Mouse (Mus musculus) MEL (cell line): ENCODE data around the gene Dhcr24. TPM values are rescaled to one million over a fixed set of nuclear protein-coding genes. Genes with fewer than 3 reads are reported as not detected.
A peak's percentile ranks its signal among the peaks of the same experiment; 100 is the strongest.

Source experiments
- DNase-seq: peaks from one replicate; pipeline ENCODE4 v3.0.0; 2011; ENCODE audit warnings: low read depth, low spot score
- H3K27ac ChIP-seq: 2 replicates; pipeline ENCODE4 v1.5.1; 2012; ENCODE audit warnings: low read depth, mild to moderate bottlenecking, control low read depth, low read length, moderate library complexity; ENCODE audit not compliant: control insufficient read depth
- H3K27me3 ChIP-seq, 2 experiments: fragments of 150-350 bp in 1 of 2; sonication (generic) in 1 of 2; 2 replicates each; pipeline ENCODE4 v1.6.1; 2012; ENCODE audit warnings: low read length in 2 of 2, mild to moderate bottlenecking in 2 of 2, improper control_type of control experiment in 1 of 2, moderate library complexity in 1 of 2; ENCODE audit not compliant: insufficient read depth in 2 of 2, control insufficient read depth in 1 of 2
- H3K36me3 ChIP-seq, 2 experiments: 2 replicates each; pipeline ENCODE4 v1.6.1; 2012 to 2014; ENCODE audit warnings: low read length in 2 of 2, improper control_type of control experiment in 1 of 2, inconsistent platforms in 1 of 2, mild to moderate bottlenecking in 1 of 2; ENCODE audit not compliant: insufficient read depth in 2 of 2, control insufficient read depth in 1 of 2
- H3K4me1 ChIP-seq, 2 experiments: fragments of 150-350 bp in 1 of 2; sonication (generic) in 1 of 2; 2 replicates each; pipeline ENCODE4 v1.6.1; 2012; ENCODE audit warnings: low read length in 2 of 2, improper control_type of control experiment in 1 of 2, mild to moderate bottlenecking in 1 of 2; ENCODE audit not compliant: insufficient read depth in 2 of 2, control insufficient read depth in 1 of 2
- H3K4me3 ChIP-seq, 2 experiments: fragments of 150-350 bp in 1 of 2; sonication (generic) in 1 of 2; 2 replicates each; pipeline ENCODE4 v1.5.1; 2012; ENCODE audit warnings: low read depth in 2 of 2, low read length in 2 of 2, mild to moderate bottlenecking in 2 of 2, moderate library complexity in 2 of 2, control low read depth in 1 of 2, improper control_type of control experiment in 1 of 2; ENCODE audit not compliant: control insufficient read depth in 1 of 2, insufficient read depth in 1 of 2
- H3K79me2 ChIP-seq: 2 replicates; pipeline ENCODE4 v1.6.1; 2012; ENCODE audit warnings: mild to moderate bottlenecking, low read length, moderate library complexity; ENCODE audit not compliant: control insufficient read depth, poor library complexity, insufficient read depth
- H3K9ac ChIP-seq: 2 replicates; pipeline ENCODE4 v1.6.1; 2012; ENCODE audit warnings: low read depth, mild to moderate bottlenecking, control low read depth, low read length, moderate library complexity; ENCODE audit not compliant: control insufficient read depth, poor library complexity, severe bottlenecking
- H3K9me3 ChIP-seq: fragments of 150-350 bp; sonication (generic); replicated peaks from 2 replicates; pipeline ENCODE4 v1.6.1; 2012; ENCODE audit warnings: mild to moderate bottlenecking, low read length, improper control_type of control experiment, moderate library complexity; ENCODE audit not compliant: insufficient read depth
- CHD2 ChIP-seq: IDR thresholded peaks from 2 replicates; pipeline ENCODE4 v1.6.1; 2011; ENCODE audit warnings: low read length, improper control_type of control experiment
- CTCF ChIP-seq, 3 experiments: IDR thresholded peaks in 2 of 3; conservative IDR thresholded peaks in 1 of 3; 2 replicates each; pipeline ENCODE4 v1.5.1; 2011 to 2012; ENCODE audit warnings: low read length in 3 of 3, low read depth in 2 of 3, mild to moderate bottlenecking in 2 of 3, improper control_type of control experiment in 1 of 3, inconsistent platforms in 1 of 3, mixed read lengths in 1 of 3, moderate library complexity in 1 of 3; ENCODE audit not compliant: control insufficient read depth in 1 of 3, insufficient read depth in 1 of 3, poor library complexity in 1 of 3, severe bottlenecking in 1 of 3
- ELF1 ChIP-seq: IDR thresholded peaks from 2 replicates; pipeline ENCODE4 v1.6.1; 2014; ENCODE audit warnings: low read depth, mild to moderate bottlenecking, inconsistent platforms, low read length, improper control_type of control experiment, moderate library complexity
- ETS1 ChIP-seq: IDR thresholded peaks from 2 replicates; pipeline ENCODE4 v1.6.1; 2012; ENCODE audit warnings: low read depth, mild to moderate bottlenecking, inconsistent platforms, low read length, improper control_type of control experiment, moderate library complexity
- GATA1 ChIP-seq: IDR thresholded peaks from 2 replicates; pipeline ENCODE4 v1.6.1; 2011; ENCODE audit warnings: low read depth, low read length, improper control_type of control experiment
- HCFC1 ChIP-seq: IDR thresholded peaks from 2 replicates; pipeline ENCODE4 v1.6.1; 2012; ENCODE audit warnings: low read depth, mild to moderate bottlenecking, inconsistent platforms, low read length, improper control_type of control experiment, moderate library complexity
- JUND ChIP-seq: IDR thresholded peaks from 2 replicates; pipeline ENCODE4 v1.6.1; 2011; ENCODE audit warnings: low read depth, mild to moderate bottlenecking, improper control_type of control experiment, low read length
- KAT2A ChIP-seq: conservative IDR thresholded peaks from 2 replicates; pipeline ENCODE4 v1.6.1; 2012; ENCODE audit warnings: low read depth, low read length, improper control_type of control experiment, inconsistent platforms
- MAFK ChIP-seq: IDR thresholded peaks from 2 replicates; pipeline ENCODE4 v1.6.1; 2011; ENCODE audit warnings: low read depth, mild to moderate bottlenecking, low read length, improper control_type of control experiment, borderline replicate concordance
- MAX ChIP-seq: IDR thresholded peaks from 2 replicates; pipeline ENCODE4 v1.6.1; 2011; ENCODE audit warnings: low read length, improper control_type of control experiment
- MAZ ChIP-seq: IDR thresholded peaks from 2 replicates; pipeline ENCODE4 v1.6.1; 2012; ENCODE audit warnings: low read depth, mild to moderate bottlenecking, inconsistent platforms, low read length, improper control_type of control experiment
- MXI1 ChIP-seq: IDR thresholded peaks from 2 replicates; pipeline ENCODE4 v1.6.1; 2011; ENCODE audit warnings: mild to moderate bottlenecking, low read depth, low read length, improper control_type of control experiment
- MYC ChIP-seq: IDR thresholded peaks from 2 replicates; pipeline ENCODE4 v1.6.1; 2011; ENCODE audit warnings: low read depth, mild to moderate bottlenecking, low read length, improper control_type of control experiment, moderate library complexity
- NELFE ChIP-seq: IDR thresholded peaks from 2 replicates; pipeline ENCODE4 v1.6.1; 2011; ENCODE audit warnings: low read depth, low read length, improper control_type of control experiment
- POLR2A ChIP-seq, 2 experiments: IDR thresholded peaks; 2 replicates each; pipeline ENCODE4 v1.6.1; 2011 to 2012; ENCODE audit warnings: low read length in 2 of 2, mild to moderate bottlenecking in 2 of 2, control low read depth in 1 of 2, improper control_type of control experiment in 1 of 2, low read depth in 1 of 2, moderate library complexity in 1 of 2; ENCODE audit not compliant: control insufficient read depth in 1 of 2, insufficient read depth in 1 of 2, poor library complexity in 1 of 2
- SIN3A ChIP-seq: IDR thresholded peaks from 2 replicates; pipeline ENCODE4 v1.6.1; 2012; ENCODE audit warnings: low read length, improper control_type of control experiment, inconsistent platforms
- SMC3 ChIP-seq: IDR thresholded peaks from 2 replicates; pipeline ENCODE4 v1.6.1; 2011; ENCODE audit warnings: low read depth, low read length, improper control_type of control experiment
- TAL1 ChIP-seq: IDR thresholded peaks from 2 replicates; pipeline ENCODE4 v1.6.1; 2012; ENCODE audit warnings: mild to moderate bottlenecking, inconsistent platforms, low read length, moderate library complexity, mixed read lengths
- TBP ChIP-seq: IDR thresholded peaks from 2 replicates; pipeline ENCODE4 v1.8.0; 2011; ENCODE audit warnings: low read depth, low read length, improper control_type of control experiment
- TCF12 ChIP-seq: IDR thresholded peaks from 2 replicates; pipeline ENCODE4 v1.6.1; 2014; ENCODE audit warnings: low read depth, mild to moderate bottlenecking, inconsistent platforms, low read length, improper control_type of control experiment, moderate library complexity
- UBTF ChIP-seq: IDR thresholded peaks from 2 replicates; pipeline ENCODE4 v1.6.1; 2012; ENCODE audit warnings: low read depth, mild to moderate bottlenecking, inconsistent platforms, low read length, improper control_type of control experiment, moderate library complexity, borderline replicate concordance; ENCODE audit not compliant: insufficient read depth
- USF1 ChIP-seq: IDR thresholded peaks from 2 replicates; pipeline ENCODE4 v1.6.1; 2014; ENCODE audit warnings: low read depth, mild to moderate bottlenecking, inconsistent platforms, low read length, improper control_type of control experiment, moderate library complexity
- USF2 ChIP-seq, 2 experiments: IDR thresholded peaks; 2 replicates each; pipeline ENCODE4 v1.6.1; 2011 to 2012; ENCODE audit warnings: improper control_type of control experiment in 2 of 2, low read length in 2 of 2, borderline replicate concordance in 1 of 2, inconsistent platforms in 1 of 2, low read depth in 1 of 2, mild to moderate bottlenecking in 1 of 2; ENCODE audit not compliant: insufficient read depth in 1 of 2
- ZKSCAN1 ChIP-seq: IDR thresholded peaks from 2 replicates; pipeline ENCODE4 v1.6.1; 2012; ENCODE audit warnings: low read depth, mild to moderate bottlenecking, inconsistent platforms, low read length, improper control_type of control experiment, moderate library complexity
- ZMIZ1 ChIP-seq: IDR thresholded peaks from 2 replicates; pipeline ENCODE4 v1.6.1; 2012; ENCODE audit warnings: low read depth, mild to moderate bottlenecking, inconsistent platforms, low read length, improper control_type of control experiment, moderate library complexity
- ZNF384 ChIP-seq: IDR thresholded peaks from 2 replicates; pipeline ENCODE4 v1.6.1; 2012; ENCODE audit warnings: low read depth, mild to moderate bottlenecking, inconsistent platforms, low read length, improper control_type of control experiment
- polyA plus RNA-seq, 2 experiments: library from polyadenylated mRNA; stranded (reverse) in 1 of 2; unstranded in 1 of 2; fragments of >175 nt in 1 of 2; fragments of >200 nt in 1 of 2; gene quantifications; 2 replicates each; pipeline versions ENCODE4 v1.2.1 to v1.2.4; 2012; ENCODE audit warnings: low replicate concordance in 2 of 2, low read depth in 1 of 2; ENCODE audit not compliant: insufficient read length in 2 of 2, insufficient read depth in 1 of 2, missing spikeins in 1 of 2
- total RNA-seq: library from RNA; depleted of rRNA; stranded (reverse); fragments of 300-350 nt; gene quantifications from 2 replicates; pipeline ENCODE4 v1.2.3, GENCODE M21; 2012

The Dhcr24 gene
- total and polyA plus RNA-seq, 3 experiments = 39.2 to 63.0 TPM; not detected in 1

DNA sequence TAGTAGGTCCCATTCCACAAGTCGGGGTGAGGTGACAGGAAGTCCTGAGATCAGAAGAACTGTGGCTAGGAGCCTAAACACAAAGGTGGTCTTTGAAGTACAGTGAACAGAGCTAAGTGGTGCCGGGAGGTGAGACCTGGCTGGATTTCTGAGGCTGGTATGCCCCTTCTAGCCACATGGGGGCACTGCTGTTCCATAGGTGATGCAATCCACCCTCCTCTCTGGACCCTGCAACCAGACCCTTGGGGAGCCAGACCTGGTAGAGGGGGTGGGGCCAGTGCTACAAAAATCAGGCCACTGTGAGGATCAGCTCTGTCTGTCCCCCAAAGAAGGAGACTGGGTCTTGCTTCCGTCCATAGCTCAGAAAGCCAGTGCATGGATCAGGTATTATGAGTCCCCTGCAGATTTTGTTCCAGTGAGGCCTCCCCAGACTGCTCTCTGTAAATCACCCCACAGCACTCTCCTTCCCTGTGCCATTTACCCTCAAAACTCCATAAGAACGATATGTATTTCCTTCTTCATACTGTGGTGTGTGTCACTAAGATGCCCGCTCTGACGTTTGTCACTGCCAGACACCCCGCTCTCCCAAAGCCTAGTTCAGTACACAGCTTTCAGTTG, 53.5 kb downstream of the Dhcr24 start (continued):
- no peak for TF ChIP-seq ZNF384
- no peak for TF ChIP-seq UBTF
- TF ChIP-seq KAT2A = no peak
- TF ChIP-seq MYC = 0 out of 2 replicates have a peak, but pooled peaks have one; percentile 30
- peak; percentile 51; the same call in 1 of the 2 replicates for TF ChIP-seq HCFC1
- TF ChIP-seq, all 39 proteins: peak for 16

GRCm38 (mm10) chr4:106614881-106615280, 54.0 kb downstream of the Dhcr24 start:
- TF ChIP-seq TBP (0 out of 2 replicates have a peak, but pooled peaks have one; percentile 2), MYC (no peak), POLR2A (IDR thresholded peaks at IDR 0.05; ENCODE audit: control insufficient read depth in 1 of 2, insufficient read depth in 1 of 2, low read depth in 1 of 2, low read length in 2 of 2, poor library complexity in 1 of 2) (0 out of 4 replicates have a peak, but pooled peaks of 1 of the 2 experiments have one; percentile 4), CTCF (IDR thresholded peaks at IDR 0.05 in 2 of 3, conservative IDR thresholded peaks at IDR 0.05 in 1 of 3; ENCODE audit: control insufficient read depth in 1 of 3, insufficient read depth in 1 of 3, low read depth in 2 of 3, low read length in 3 of 3, poor library complexity in 1 of 3, severe bottlenecking in 1 of 3) (no peak), MXI1 (no peak), SIN3A (no peak), NELFE (0 out of 2 replicates have a peak, but pooled peaks have one; percentile 4), ZKSCAN1 (no peak)
- TF ChIP-seq, all 39 proteins: peak for 3
- Histone ChIP-seq H3K79me2 (peaks cover 10% of the 10 kb centered on the region), H3K36me3 (peaks cover 0 to 6% of the 10 kb centered on the region in 2 experiments; a peak in 2 of 4 replicates), H3K9me3 (no peaks in the 10 kb centered on the region), H3K9ac (peak overlapping the region; percentile 69), H3K27ac (peak overlapping the region; percentile 75), H3K4me3 (peak overlapping the region; percentile 67 to 74), H3K27me3 (no peaks in the 10 kb centered on the region), H3K4me1 (peaks cover 0 to 7% of the 10 kb centered on the region in 2 experiments; a peak in 1 of 4 replicates)
- no peak for DNase-seq

DNA sequence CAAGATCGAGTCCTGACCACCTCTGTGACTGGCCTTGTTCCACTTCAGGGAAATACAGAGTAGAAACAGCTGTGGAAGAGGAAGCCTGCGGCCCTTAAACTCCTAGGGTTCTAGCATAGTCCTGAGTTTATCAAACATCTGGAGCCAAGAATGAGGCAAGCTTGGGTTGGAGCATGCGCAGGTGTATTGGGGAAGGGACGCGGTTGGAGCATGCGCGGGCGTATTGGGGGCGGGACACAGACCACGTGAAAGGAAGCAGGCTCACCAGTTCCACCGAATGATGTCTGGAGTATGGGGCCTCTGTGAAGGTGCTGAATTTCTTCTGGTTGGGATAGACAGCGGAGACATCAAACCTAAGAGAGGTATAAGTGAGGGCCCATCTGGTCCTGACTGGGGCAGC, 54.8 kb downstream of the Dhcr24 start:
- no peaks in the 10 kb centered on the region for H3K27me3 ChIP-seq
- H3K4me3 ChIP-seq = peak overlapping the region; percentile 67 to 74
- H3K9ac ChIP-seq = peak overlapping the region; percentile 77
- H3K9me3 ChIP-seq = no peaks in the 10 kb centered on the region
- peaks cover 0 to 4% of the 10 kb centered on the region in 2 experiments; a peak in 2 of 4 replicates for H3K36me3 ChIP-seq
- peak overlapping the region; percentile 75 for H3K27ac ChIP-seq
- peak; percentile 98 for DNase-seq
- H3K4me1 ChIP-seq = peaks cover 0 to 7% of the 10 kb centered on the region in 2 experiments; a peak in 1 of 4 replicates
- H3K79me2 ChIP-seq = peaks cover 10% of the 10 kb centered on the region
- peak; percentile 95 for TF ChIP-seq USF1
- peak; percentile 72 to 93; a peak in 3 of 4 replicates for TF ChIP-seq POLR2A (IDR thresholded peaks at IDR 0.05; ENCODE audit: control insufficient read depth in 1 of 2, insufficient read depth in 1 of 2, low read depth in 1 of 2, low read length in 2 of 2, poor library complexity in 1 of 2)
- TF ChIP-seq SIN3A = peak; percentile 92
- TF ChIP-seq TAL1 = no peak
- peak; percentile 82 for TF ChIP-seq ELF1
- TF ChIP-seq ETS1 = peak; percentile 86
- peak; percentile 97 for TF ChIP-seq MXI1
- TF ChIP-seq JUND = no peak
- TF ChIP-seq ZMIZ1 = peak; percentile 91
- TF ChIP-seq USF2 (IDR thresholded peaks at IDR 0.05; ENCODE audit: borderline replicate concordance in 1 of 2, insufficient read depth in 1 of 2, low read depth in 1 of 2, low read length in 2 of 2) = peak in 1 of 2 experiments; percentile 51; a peak in 1 of 4 replicates
- TF ChIP-seq MAX = peak; percentile 93
- peak; percentile 96 for TF ChIP-seq NELFE
- TF ChIP-seq TCF12 = peak; percentile 59
- no peak for TF ChIP-seq MAFK
- peak; percentile 79 for TF ChIP-seq HCFC1
- no peak for TF ChIP-seq SMC3
- TF ChIP-seq CHD2 = no peak
- TF ChIP-seq MYC = peak; percentile 95
- peak; percentile 87 for TF ChIP-seq TBP
- peak; percentile 54 for TF ChIP-seq GATA1
- TF ChIP-seq MAZ = 0 out of 2 replicates have a peak, but pooled peaks have one; percentile 3
